Mouse (Mus musculus) kidney, adult 2 months (tissue): ENCODE results near the gene Sav1.

Experiments
- CTCF ChIP-seq: fragments of 200-500 bp; conservative IDR thresholded peaks from 2 replicates; pipeline ENCODE4 v1.5.1; 2011; ENCODE audit warnings: low read depth, mild to moderate bottlenecking, control low read depth, low read length, moderate library complexity, mixed read lengths; ENCODE audit not compliant: insufficient read depth, insufficient read length
- POLR2A ChIP-seq: fragments of 200-500 bp; IDR thresholded peaks from one replicate; pipeline ENCODE4 v1.6.1; 2011; ENCODE audit warnings: low read depth, low read length, control low read depth

- TF ChIP-seq CTCF (no peak), POLR2A (no peak)
Measured at GRCm38 (mm10) chr12:69985546-69985945, 1.3 kb downstream of the Sav1 start.
